Mouse (Mus musculus): ENCODE results near the gene Kalrn. TPM values are rescaled to one million over a fixed set of nuclear protein-coding genes. Genes with fewer than 3 reads are reported as not detected.

Gene Kalrn
- polyA plus RNA-seq, 1 experiment from 2014 or later = 23.7 TPM

GRCm38 (mm10) chr16:34049361-34049760, 524.0 kb downstream of the Kalrn start:
- Histone ChIP-seq H3K9ac (replicated peaks) (no peak overlapping the region), H3K4me3 (replicated peaks) (no peak overlapping the region), H3K4me2 (no peak overlapping the region), H3K27ac (replicated peaks) (no peak overlapping the region), H3K9me3 (replicated peaks) (no peaks in the 10 kb centered on the region), H3K36me3 (peaks cover 24% of the 10 kb centered on the region; the same call in 1 of the 2 replicates), H3K27me3 (replicated peaks) (no peaks in the 10 kb centered on the region), H3K4me1 (no peaks in the 10 kb centered on the region)
- 93% methylated on average over 12 of the region's 12 CpGs for WGBS
- ATAC-seq (ENCODE audit: low FRiP score) = no peak

- H3K4me2 ChIP-seq = no peak overlapping the region
- no peak overlapping the region for H3K9ac ChIP-seq (replicated peaks)
- 90% methylated on average over 4 of the region's 4 CpGs for WGBS
- ATAC-seq (ENCODE audit: low FRiP score) = no peak
- no peak overlapping the region for H3K27ac ChIP-seq (replicated peaks)
- no peaks in the 10 kb centered on the region for H3K4me1 ChIP-seq
- H3K9me3 ChIP-seq (replicated peaks) = no peaks in the 10 kb centered on the region
- no peak overlapping the region for H3K4me3 ChIP-seq (replicated peaks)
- no peaks in the 10 kb centered on the region for H3K27me3 ChIP-seq (replicated peaks)
- peaks cover 18% of the 10 kb centered on the region; the same call in 1 of the 2 replicates for H3K36me3 ChIP-seq
Observed at GRCm38 (mm10) chr16:34048232-34048631, 525.1 kb downstream of the Kalrn start.

GRCm38 (mm10) chr16:34047543-34047942, 525.8 kb downstream of the Kalrn start:
- Histone ChIP-seq H3K4me1 (no peaks in the 10 kb centered on the region), H3K4me3 (replicated peaks) (no peak overlapping the region), H3K27ac (replicated peaks) (no peak overlapping the region), H3K4me2 (no peak overlapping the region), H3K9ac (replicated peaks) (no peak overlapping the region), H3K9me3 (replicated peaks) (no peaks in the 10 kb centered on the region), H3K36me3 (peaks cover 15% of the 10 kb centered on the region; the same call in 1 of the 2 replicates), H3K27me3 (replicated peaks) (no peaks in the 10 kb centered on the region)
- no peak for ATAC-seq (ENCODE audit: low FRiP score)
- 70% methylated on average over 7 of the region's 7 CpGs for WGBS

DNA sequence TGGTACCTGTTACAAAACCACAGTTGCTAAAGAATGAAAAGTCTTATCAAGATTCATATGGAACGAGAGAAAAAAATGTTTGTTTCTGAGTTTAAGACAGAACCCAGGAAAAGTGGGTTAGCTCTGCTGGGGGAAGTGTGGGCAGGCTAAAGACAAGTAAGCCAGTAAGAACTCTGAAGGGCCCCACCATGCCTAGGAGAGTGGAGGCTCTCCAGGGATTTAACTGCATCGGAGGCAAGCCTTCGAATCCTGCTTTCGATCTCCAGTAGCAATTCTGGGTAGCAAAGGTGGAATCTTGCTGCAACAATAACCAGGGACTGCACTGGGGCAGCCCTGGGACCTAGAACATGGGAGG, 526.3 kb downstream of the Kalrn start:
- Histone ChIP-seq H3K4me1 (no peaks in the 10 kb centered on the region), H3K36me3 (0 out of 2 replicates have a peak, but pooled peaks cover 15% of the 10 kb centered on the region), H3K4me2 (no peak overlapping the region), H3K4me3 (replicated peaks) (no peak overlapping the region), H3K9me3 (replicated peaks) (no peaks in the 10 kb centered on the region), H3K9ac (replicated peaks) (no peak overlapping the region), H3K27ac (replicated peaks) (no peak overlapping the region), H3K27me3 (replicated peaks) (no peaks in the 10 kb centered on the region)
- WGBS = 89% methylated on average over 4 of the region's 4 CpGs
- ATAC-seq (ENCODE audit: low FRiP score) = no peak

DNA sequence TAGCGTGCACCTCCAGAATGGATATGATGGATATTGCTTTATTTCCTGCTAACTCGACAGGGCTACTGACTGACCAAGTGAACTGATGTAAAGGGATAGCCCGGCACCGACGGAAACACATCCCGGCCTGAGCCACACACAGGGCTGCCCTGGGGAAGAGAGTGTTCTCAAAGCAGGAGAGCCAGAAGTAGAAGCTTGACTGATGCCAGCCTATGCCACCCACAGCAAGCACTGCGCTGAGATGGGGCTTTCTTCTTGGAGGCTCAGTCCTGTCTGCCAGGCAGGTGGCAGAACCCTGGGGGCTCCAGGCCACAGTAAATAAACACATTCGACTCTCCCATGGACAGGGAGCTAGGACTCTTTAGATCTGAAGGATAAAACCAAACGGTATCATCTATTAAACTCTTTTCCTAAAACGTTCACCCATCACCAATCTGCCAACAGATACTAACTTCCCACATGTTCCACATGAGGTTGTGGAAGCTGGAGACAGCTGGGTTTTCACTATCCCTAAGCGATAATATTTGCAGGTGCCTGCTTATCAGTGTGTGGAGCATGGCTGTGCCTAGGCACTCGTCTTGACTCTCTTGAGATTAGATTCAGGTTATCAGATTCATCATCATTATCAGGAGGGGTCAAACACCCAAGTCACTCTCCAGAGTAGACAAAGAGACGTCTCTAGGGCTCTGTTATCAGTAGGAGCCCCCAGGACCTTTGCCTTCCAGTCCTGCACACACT, 526.9 kb downstream of the Kalrn start:
- H3K4me1 ChIP-seq = no peaks in the 10 kb centered on the region
- H3K27me3 ChIP-seq (replicated peaks) = no peaks in the 10 kb centered on the region
- 0 out of 2 replicates have a peak, but pooled peaks cover 15% of the 10 kb centered on the region for H3K36me3 ChIP-seq
- no peak for ATAC-seq (ENCODE audit: low FRiP score)
- no peak overlapping the region for H3K9ac ChIP-seq (replicated peaks)
- no peaks in the 10 kb centered on the region for H3K9me3 ChIP-seq (replicated peaks)
- WGBS = 85% methylated on average over 13 of the region's 13 CpGs
- no peak overlapping the region for H3K27ac ChIP-seq (replicated peaks)
- no peak overlapping the region for H3K4me2 ChIP-seq
- H3K4me3 ChIP-seq (replicated peaks) = no peak overlapping the region

GRCm38 (mm10) chr16:34044539-34044938, 528.8 kb downstream of the Kalrn start:
- ATAC-seq (ENCODE audit: low FRiP score) = no peak

DNA sequence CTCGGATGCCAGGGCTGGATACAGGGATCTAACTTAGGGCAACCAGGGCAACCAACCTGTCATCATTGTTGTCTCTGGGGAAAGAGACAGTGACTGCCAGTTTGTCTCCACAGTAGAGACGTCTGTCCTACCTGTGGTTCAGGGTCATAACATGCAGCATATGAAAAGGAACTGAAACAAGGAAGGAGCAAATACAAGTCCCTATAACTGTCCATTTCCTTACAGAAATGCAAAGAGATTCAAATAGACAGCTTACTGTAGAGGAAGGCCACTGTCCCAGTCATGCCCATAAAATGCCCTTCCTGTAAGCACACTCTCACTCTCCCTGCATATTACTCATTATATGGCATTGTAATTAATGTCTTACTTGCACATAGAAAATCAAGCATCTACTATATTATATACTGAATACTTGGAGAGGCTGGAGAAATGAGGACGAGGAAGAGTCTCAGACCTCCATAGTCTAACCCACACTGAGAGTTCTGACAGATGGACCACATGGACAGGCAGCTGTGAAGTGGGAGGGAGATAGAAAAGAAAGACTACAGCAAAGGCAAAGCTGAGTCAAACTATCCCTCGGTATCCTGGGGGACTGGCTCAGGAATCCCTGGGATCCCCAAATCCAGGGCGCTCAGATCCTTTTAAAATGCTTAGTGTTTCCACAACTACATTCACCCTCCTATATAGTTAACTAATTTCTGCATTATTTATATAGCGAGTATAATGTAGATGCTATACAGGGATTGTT, 530.1 kb downstream of the Kalrn start:
- Histone ChIP-seq H3K4me1 (no peaks in the 10 kb centered on the region), H3K27me3 (replicated peaks) (no peaks in the 10 kb centered on the region), H3K4me3 (replicated peaks) (no peak overlapping the region), H3K36me3 (peaks cover 22% of the 10 kb centered on the region), H3K9me3 (replicated peaks) (no peaks in the 10 kb centered on the region), H3K9ac (replicated peaks) (no peak overlapping the region), H3K4me2 (no peak overlapping the region), H3K27ac (replicated peaks) (no peak overlapping the region)
- 94% methylated on average over 6 of the region's 6 CpGs for WGBS
- ATAC-seq (ENCODE audit: low FRiP score) = no peak

More at GRCm38 (mm10) chr16:34044539-34044938, 528.8 kb downstream of the Kalrn start:
- Histone ChIP-seq H3K27me3 (replicated peaks) (no peaks in the 10 kb centered on the region), H3K36me3 (peaks cover 19% of the 10 kb centered on the region), H3K4me2 (no peak overlapping the region), H3K4me1 (no peaks in the 10 kb centered on the region), H3K27ac (replicated peaks) (no peak overlapping the region), H3K9ac (replicated peaks) (no peak overlapping the region), H3K4me3 (replicated peaks) (no peak overlapping the region), H3K9me3 (replicated peaks) (no peaks in the 10 kb centered on the region)
- 86% methylated on average over 8 of the region's 8 CpGs for whole genome bisulfite sequencing

- no peaks in the 10 kb centered on the region for H3K4me1 ChIP-seq
- 96% methylated on average over 4 of the region's 4 CpGs for WGBS
- H3K27me3 ChIP-seq (replicated peaks) = no peaks in the 10 kb centered on the region
- no peak for ATAC-seq (ENCODE audit: low FRiP score)
- no peaks in the 10 kb centered on the region for H3K9me3 ChIP-seq (replicated peaks)
- no peak overlapping the region for H3K4me2 ChIP-seq
- H3K36me3 ChIP-seq = peaks cover 28% of the 10 kb centered on the region
- H3K9ac ChIP-seq (replicated peaks) = no peak overlapping the region
- no peak overlapping the region for H3K4me3 ChIP-seq (replicated peaks)
- no peak overlapping the region for H3K27ac ChIP-seq (replicated peaks)
Observed at GRCm38 (mm10) chr16:34042586-34042985, 530.7 kb downstream of the Kalrn start.

DNA sequence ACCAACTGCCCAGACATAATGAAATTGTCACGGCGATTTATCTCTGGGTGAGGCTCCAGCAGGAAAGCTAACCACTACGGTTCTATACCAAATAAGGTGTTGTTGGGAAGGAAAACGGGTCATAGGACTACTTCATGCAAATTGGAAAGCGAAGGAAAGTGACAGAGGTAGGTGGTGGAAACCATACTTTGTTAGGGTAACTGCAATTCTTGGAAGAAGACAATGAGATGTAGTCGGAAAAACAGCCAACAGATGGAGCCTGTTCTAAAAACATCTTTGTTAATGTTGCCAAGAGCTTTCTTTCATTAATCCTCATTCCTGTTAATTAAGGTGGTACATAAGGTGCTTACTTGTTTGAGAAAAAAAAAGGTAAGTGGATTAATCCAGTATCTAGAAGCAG, 533.1 kb downstream of the Kalrn start:
- 77% methylated on average over 6 of the region's 6 CpGs for WGBS
- ATAC-seq (ENCODE audit: low FRiP score) = no peak
- no peaks in the 10 kb centered on the region for H3K27me3 ChIP-seq (replicated peaks)
- no peak overlapping the region for H3K4me2 ChIP-seq
- no peaks in the 10 kb centered on the region for H3K4me1 ChIP-seq
- no peak overlapping the region for H3K27ac ChIP-seq (replicated peaks)
- H3K4me3 ChIP-seq (replicated peaks) = no peak overlapping the region
- H3K36me3 ChIP-seq = peaks cover 30% of the 10 kb centered on the region
- no peaks in the 10 kb centered on the region for H3K9me3 ChIP-seq (replicated peaks)
- H3K9ac ChIP-seq (replicated peaks) = no peak overlapping the region

- Histone ChIP-seq H3K4me2 (no peak overlapping the region), H3K9me3 (replicated peaks) (no peaks in the 10 kb centered on the region), H3K27me3 (replicated peaks) (no peaks in the 10 kb centered on the region), H3K27ac (replicated peaks) (no peak overlapping the region), H3K4me1 (no peaks in the 10 kb centered on the region), H3K9ac (replicated peaks) (no peak overlapping the region), H3K4me3 (replicated peaks) (no peak overlapping the region), H3K36me3 (peaks cover 30% of the 10 kb centered on the region)
- 85% methylated on average over 4 of the region's 4 CpGs for WGBS
- ATAC-seq (ENCODE audit: low FRiP score) = no peak
Observed at GRCm38 (mm10) chr16:34039736-34040135, 533.6 kb downstream of the Kalrn start.

GRCm38 (mm10) chr16:34036327-34037047, 536.8 kb downstream of the Kalrn start:
- no peaks in the 10 kb centered on the region for H3K4me1 ChIP-seq
- peaks cover 50% of the 10 kb centered on the region for H3K36me3 ChIP-seq
- 86% methylated on average over 10 of the region's 10 CpGs for WGBS

More at GRCm38 (mm10) chr16:34036327-34037047, 536.8 kb downstream of the Kalrn start:
- H3K27ac ChIP-seq (replicated peaks) = no peak overlapping the region
- H3K4me3 ChIP-seq (replicated peaks) = no peak overlapping the region
- no peak overlapping the region for H3K9ac ChIP-seq (replicated peaks)
- no peak for ATAC-seq (ENCODE audit: low FRiP score)
- H3K27me3 ChIP-seq (replicated peaks) = no peaks in the 10 kb centered on the region
- no peaks in the 10 kb centered on the region for H3K9me3 ChIP-seq (replicated peaks)
- H3K4me2 ChIP-seq = no peak overlapping the region

Measured in neural tube, embryonic 15.5 days (tissue).